15 mouse cellular contexts compared by ENCODE assay signal in genomic region chr12:105724616-105725015, GRCm38 (mm10). TPM values are rescaled to one million over a fixed set of nuclear protein-coding genes. Genes with fewer than 3 reads are reported as not detected.
"Had no signal": no experiment of that assay in that cellular context is flagged by ENCODE, and none has a peak within 500 bp of the region (broad histone marks: within the 10 kb centered on the region; RNA-seq: fewer than 3 reads in every experiment).

No protein-coding gene starts in this region.

- H3K4me2 ChIP-seq: limb, embryonic 12.5 days; midbrain, embryonic 11.5 days; midbrain, embryonic 15.5 days; neural tube, embryonic 13.5 days had no signal

- H3K27ac ChIP-seq: hindbrain, postnatal 0 days; left cerebral cortex, adult 2 months; limb, embryonic 12.5 days; midbrain, embryonic 15.5 days; neural tube, embryonic 13.5 days had no signal

- DNase-seq: kidney, adult 11 months; kidney, postnatal 10 days; kidney, postnatal 4 days; right cerebral cortex, postnatal 14 days; thymus, adult 2 months; thymus, postnatal 25 days had no signal

- H3K27me3 ChIP-seq: limb, embryonic 12.5 days; midbrain, embryonic 15.5 days; neural tube, embryonic 13.5 days had no signal

- H3K9ac ChIP-seq: limb, embryonic 12.5 days; midbrain, embryonic 15.5 days; neural tube, embryonic 13.5 days had no signal

- ATAC-seq: hindbrain, postnatal 0 days; midbrain, embryonic 15.5 days had no signal

- H3K9me3 ChIP-seq: limb, embryonic 12.5 days; midbrain, embryonic 15.5 days; neural tube, embryonic 13.5 days had no signal

- H3K4me3 ChIP-seq: left cerebral cortex, adult 2 months; limb, embryonic 12.5 days; midbrain, embryonic 15.5 days; neural tube, embryonic 13.5 days had no signal

- H3K36me3 ChIP-seq: limb, embryonic 12.5 days; midbrain, embryonic 15.5 days; neural tube, embryonic 13.5 days had no signal

RNA-seq across cellular contexts. Expression of gene Ak7, which starts 18.8 kb away (rescaled TPM):
- total RNA-seq: monocyte, adult 5-6 weeks had no signal
- polyA plus RNA-seq: kidney, embryonic 14.5 days; liver, adult 2 months had no signal
